Mouse (Mus musculus) liver, adult 10 weeks (tissue): ENCODE measurements around the gene Ndnf. TPM values are rescaled to one million over a fixed set of nuclear protein-coding genes. Genes with fewer than 3 reads are reported as not detected.

Experiments
- polyA plus RNA-seq: library from polyadenylated mRNA; stranded (reverse); fragments of 350-450 nt; fragmentation: Illumina TruSeq; extraction: RNeasy Lipid Tissue Mini Kit (QIAGEN cat#74804); gene quantifications from one replicate; pipeline ENCODE4 v1.2.3, GENCODE M21; 2014; ENCODE audit warnings: low read depth, low replicate concordance

The Ndnf gene
- polyA plus RNA-seq = not detected

DNA sequence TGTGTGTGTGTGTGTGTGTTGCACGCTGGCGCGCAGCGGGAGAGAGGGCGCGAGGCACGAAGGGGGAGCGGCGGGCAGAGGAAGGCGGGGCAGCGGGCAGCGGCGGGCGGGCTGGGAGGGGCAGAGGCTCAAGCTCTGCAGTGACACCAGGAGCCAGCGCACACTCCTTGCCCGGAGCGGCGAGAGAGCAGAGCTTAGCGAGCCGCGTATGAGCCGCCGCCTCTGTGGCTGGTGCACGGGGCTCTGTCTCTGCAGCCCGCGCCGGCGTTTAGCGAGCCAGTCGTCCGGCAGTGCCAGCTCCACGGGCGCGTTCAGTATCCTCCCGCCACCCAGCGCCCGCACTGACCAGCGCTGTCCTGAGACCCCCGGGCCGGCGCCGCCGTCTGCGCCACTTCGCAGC, at the start of gene Ndnf:
Gene Ndnf, plus strand, starts transcription at position 140 of the 400 bp plus-strand sequence.

Other genes with a start within 250 kb of the Ndnf start
- gene Tnip3, start 146.3 kb upstream of the Ndnf start, polyA plus RNA-seq = not detected
- not detected for gene Prdm5, start 107.4 kb downstream of the Ndnf start, polyA plus RNA-seq